Mouse (Mus musculus): Measurements from ENCODE around the gene Rars2.

DNA sequence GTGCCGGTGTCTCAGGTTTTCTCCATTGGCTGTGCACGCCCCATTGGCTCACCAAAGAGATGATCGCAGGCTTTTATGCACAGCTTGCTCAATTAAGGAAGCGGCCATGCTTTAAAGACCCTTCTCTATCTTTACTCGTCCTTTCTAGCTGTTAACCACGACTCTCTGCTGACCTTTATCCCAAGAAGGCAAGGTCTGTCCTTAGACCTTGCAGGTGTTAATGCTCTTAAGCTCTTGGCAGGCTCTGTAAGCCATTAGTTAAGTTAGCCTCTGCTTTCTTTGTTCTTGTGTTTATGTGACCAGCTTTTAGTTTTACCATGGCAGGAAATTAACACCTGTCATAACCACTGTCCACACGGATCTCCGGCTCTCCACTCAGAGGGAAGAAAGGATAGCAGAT lies 1.4 kb downstream of the Rars2 start:
- no peak for TF ChIP-seq CTCF (IDR thresholded peaks at IDR 0.05; ENCODE audit: low read depth)
- TF ChIP-seq EP300 (IDR thresholded peaks at IDR 0.05; ENCODE audit: low read depth) = no peak
